Mouse (Mus musculus) neural tube, embryonic 11.5 days (tissue): ENCODE data around the gene Ndufa8. TPM values are rescaled to one million over a fixed set of nuclear protein-coding genes. Genes with fewer than 3 reads are reported as not detected.

Source experiments
- polyA plus RNA-seq: library from polyadenylated mRNA; unstranded; fragments of >200 nt; fragmentation: Nextera tagmentation; extraction: Ambion mirVana; gene quantifications from 2 replicates; pipeline ENCODE4 v1.2.1, GENCODE M21; 2014

Gene Ndufa8
- polyA plus RNA-seq, 1 experiment from 2014 or later, result 210 TPM

Other genes with a start within 250 kb of the Ndufa8 start
- gene Ttll11, start 69.5 kb downstream of the Ndufa8 start, polyA plus RNA-seq, result 1.9 and 2.1 TPM in 2 replicates
- gene Morn5, start 52 bp upstream of the Ndufa8 start, polyA plus RNA-seq, result 0.84 TPM in 1 of 2 replicates, not detected in the other
- gene Lhx6, start 56.0 kb upstream of the Ndufa8 start, polyA plus RNA-seq, result 0.72 and 1.5 TPM in 2 replicates
- gene Mrrf, start 87.0 kb upstream of the Ndufa8 start, polyA plus RNA-seq, result 31.3 and 32.1 TPM in 2 replicates
- gene Rbm18, start 87.4 kb upstream of the Ndufa8 start, polyA plus RNA-seq, result 120 and 122 TPM in 2 replicates
- 3.9 and 4.5 TPM in 2 replicates for gene Ptgs1, start 181.0 kb upstream of the Ndufa8 start, polyA plus RNA-seq